Mouse (Mus musculus): Measurements from ENCODE around the gene Mfap5. TPM values are rescaled to one million over a fixed set of nuclear protein-coding genes. Genes with fewer than 3 reads are reported as not detected.

Gene Mfap5
- polyA plus RNA-seq, 1 experiment = 4.1 TPM

- H3K4me3 ChIP-seq (replicated peaks; ENCODE audit: control insufficient read depth, low read depth, low read length) = no peak overlapping the region
- TF ChIP-seq POLR2A (IDR thresholded peaks at IDR 0.05; ENCODE audit: borderline replicate concordance, control insufficient read depth, low read depth, low read length) = no peak
- 6% methylated on average over 94 of the region's 111 CpGs for WGBS
- no peak overlapping the region for H3K27ac ChIP-seq (ENCODE audit: control insufficient read depth, insufficient read depth, low read depth, low read length, poor library complexity)
- H3K4me1 ChIP-seq (ENCODE audit: control insufficient read depth, insufficient read depth, low read length) = no peaks in the 10 kb centered on the region; the same call in 1 of the 2 replicates
These were observed 19.1 kb upstream of the Mfap5 start for GRCm38 (mm10) chr6:122486297-122487117.

GRCm38 (mm10) chr6:122490929-122491512, 14.6 kb upstream of the Mfap5 start:
- H3K27ac ChIP-seq (ENCODE audit: control insufficient read depth, insufficient read depth, low read depth, low read length, poor library complexity) = no peak overlapping the region
- no peak for TF ChIP-seq CTCF (IDR thresholded peaks at IDR 0.05; ENCODE audit: control insufficient read depth, insufficient read depth, low read length)
- no peak for TF ChIP-seq POLR2A (IDR thresholded peaks at IDR 0.05; ENCODE audit: borderline replicate concordance, control insufficient read depth, low read depth, low read length)
- H3K4me3 ChIP-seq (replicated peaks; ENCODE audit: control insufficient read depth, low read depth, low read length) = no peak overlapping the region
- WGBS = 22% methylated on average over 15 of the region's 15 CpGs
- no peaks in the 10 kb centered on the region for H3K4me1 ChIP-seq (ENCODE audit: control insufficient read depth, insufficient read depth, low read length)

GRCm38 (mm10) chr6:122491557-122491956, 14.1 kb upstream of the Mfap5 start:
- WGBS = under 1% methylated on average over 16 of the region's 16 CpGs

GRCm38 (mm10) chr6:122492479-122492878, 13.2 kb upstream of the Mfap5 start:
- TF ChIP-seq POLR2A (IDR thresholded peaks at IDR 0.05; ENCODE audit: borderline replicate concordance, control insufficient read depth, low read depth, low read length) = no peak
- no peak for TF ChIP-seq CTCF (IDR thresholded peaks at IDR 0.05; ENCODE audit: control insufficient read depth, insufficient read depth, low read length)
- Histone ChIP-seq H3K4me3 (replicated peaks; ENCODE audit: control insufficient read depth, low read depth, low read length) (no peak overlapping the region), H3K27ac (ENCODE audit: control insufficient read depth, insufficient read depth, low read depth, low read length, poor library complexity) (no peak overlapping the region), H3K4me1 (ENCODE audit: control insufficient read depth, insufficient read depth, low read length) (no peaks in the 10 kb centered on the region)
- 28% methylated on average over 6 of the region's 6 CpGs for WGBS

More at GRCm38 (mm10) chr6:122491557-122491956, 14.1 kb upstream of the Mfap5 start:
- TF ChIP-seq POLR2A (IDR thresholded peaks at IDR 0.05; ENCODE audit: borderline replicate concordance, control insufficient read depth, low read depth, low read length) (no peak), CTCF (IDR thresholded peaks at IDR 0.05; ENCODE audit: control insufficient read depth, insufficient read depth, low read length) (no peak)
- no peak overlapping the region for H3K4me3 ChIP-seq (replicated peaks; ENCODE audit: control insufficient read depth, low read depth, low read length)
- no peaks in the 10 kb centered on the region for H3K4me1 ChIP-seq (ENCODE audit: control insufficient read depth, insufficient read depth, low read length)
- no peak overlapping the region for H3K27ac ChIP-seq (ENCODE audit: control insufficient read depth, insufficient read depth, low read depth, low read length, poor library complexity)

- 18% methylated on average over 6 of the region's 6 CpGs for WGBS
- H3K27ac ChIP-seq (ENCODE audit: control insufficient read depth, insufficient read depth, low read depth, low read length, poor library complexity) = no peak overlapping the region
- TF ChIP-seq POLR2A (IDR thresholded peaks at IDR 0.05; ENCODE audit: borderline replicate concordance, control insufficient read depth, low read depth, low read length) = no peak
- H3K4me3 ChIP-seq (replicated peaks; ENCODE audit: control insufficient read depth, low read depth, low read length) = no peak overlapping the region
- H3K4me1 ChIP-seq (ENCODE audit: control insufficient read depth, insufficient read depth, low read length) = no peaks in the 10 kb centered on the region
These were observed 11.7 kb upstream of the Mfap5 start for GRCm38 (mm10) chr6:122493799-122494472.

GRCm38 (mm10) chr6:122495082-122495881, 10.4 kb upstream of the Mfap5 start:
- H3K4me1 ChIP-seq (ENCODE audit: control insufficient read depth, insufficient read depth, low read length) = no peaks in the 10 kb centered on the region
- no peak overlapping the region for H3K27ac ChIP-seq (ENCODE audit: control insufficient read depth, insufficient read depth, low read depth, low read length, poor library complexity)
- no peak overlapping the region for H3K4me3 ChIP-seq (replicated peaks; ENCODE audit: control insufficient read depth, low read depth, low read length)
- 10% methylated on average over 21 of the region's 21 CpGs for WGBS
- TF ChIP-seq POLR2A (IDR thresholded peaks at IDR 0.05; ENCODE audit: borderline replicate concordance, control insufficient read depth, low read depth, low read length) (no peak), CTCF (IDR thresholded peaks at IDR 0.05; ENCODE audit: control insufficient read depth, insufficient read depth, low read length) (no peak)

- H3K4me1 ChIP-seq (ENCODE audit: control insufficient read depth, insufficient read depth, low read length) = no peaks in the 10 kb centered on the region
- TF ChIP-seq POLR2A (IDR thresholded peaks at IDR 0.05; ENCODE audit: borderline replicate concordance, control insufficient read depth, low read depth, low read length) (no peak), CTCF (IDR thresholded peaks at IDR 0.05; ENCODE audit: control insufficient read depth, insufficient read depth, low read length) (no peak)
- 29% methylated on average over 5 of the region's 5 CpGs for WGBS
- H3K4me3 ChIP-seq (replicated peaks; ENCODE audit: control insufficient read depth, low read depth, low read length) = no peak overlapping the region
- H3K27ac ChIP-seq (ENCODE audit: control insufficient read depth, insufficient read depth, low read depth, low read length, poor library complexity) = no peak overlapping the region
These were observed 9.1 kb upstream of the Mfap5 start for GRCm38 (mm10) chr6:122496501-122496900.

GRCm38 (mm10) chr6:122498661-122499060, 7.0 kb upstream of the Mfap5 start, which contains the start of gene Rimklb:
Rimklb (minus strand) TSS chr6:122498761.
- WGBS = 73% methylated on average over 5 of the region's 5 CpGs
- no peak within 1 kb of the TSS for H3K4me3 ChIP-seq (replicated peaks; ENCODE audit: control insufficient read depth, low read depth, low read length)
- H3K4me1 ChIP-seq (ENCODE audit: control insufficient read depth, insufficient read depth, low read length) = no peaks in the 10 kb centered on the region
- no peak within 1 kb of the TSS for H3K27ac ChIP-seq (ENCODE audit: control insufficient read depth, insufficient read depth, low read depth, low read length, poor library complexity)
- TF ChIP-seq CTCF (IDR thresholded peaks at IDR 0.05; ENCODE audit: control insufficient read depth, insufficient read depth, low read length) (no peak), POLR2A (IDR thresholded peaks at IDR 0.05; ENCODE audit: borderline replicate concordance, control insufficient read depth, low read depth, low read length) (no peak)

All from bone marrow, adult 2 months (tissue).